Mouse (Mus musculus): ENCODE measurements at regions not wholly inside any gene's neighbourhood (a gene's known extent, or its start where the extent isn't known, plus 50 kb on each side); places are given as distances from the start of the nearest gene placed in this dataset.

DNA sequence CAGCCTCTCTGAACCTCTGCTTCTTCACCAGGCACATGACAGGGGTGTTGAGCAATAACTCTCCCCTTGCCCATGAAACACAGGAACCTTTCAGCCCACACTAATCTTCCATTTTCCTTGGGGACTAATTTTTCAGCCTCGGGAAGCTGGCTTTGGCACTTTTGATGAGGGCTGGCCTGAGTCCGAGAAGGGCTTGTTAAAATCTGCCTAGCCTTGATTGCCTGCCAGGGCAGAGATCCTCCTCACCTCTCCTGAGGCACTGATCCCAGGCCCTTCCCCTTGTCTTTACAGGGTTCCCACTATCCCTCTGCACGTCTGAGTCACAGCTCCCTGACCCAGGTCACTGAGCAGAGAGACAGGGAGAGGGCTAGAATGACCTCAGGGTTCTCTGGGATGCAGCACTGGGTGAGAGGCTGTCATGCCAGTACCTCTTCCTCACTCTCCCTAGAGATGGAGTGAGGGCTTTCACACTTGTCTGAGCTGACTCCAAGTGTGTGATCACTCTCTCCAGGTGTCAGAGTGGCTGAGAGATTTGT lies 90.7 kb upstream of the Lhx5 start:
- no peaks in the 10 kb centered on the region for H3K36me3 ChIP-seq (ENCODE audit: control insufficient read depth, insufficient read depth, low read length, poor library complexity, severe bottlenecking)

GRCm38 (mm10) chr5:120350461-120350860 lies 81.0 kb upstream of the Lhx5 start:
- no peaks in the 10 kb centered on the region for H3K36me3 ChIP-seq (ENCODE audit: control insufficient read depth, insufficient read depth, low read length, poor library complexity, severe bottlenecking)
- H3K27me3 ChIP-seq (ENCODE audit: control insufficient read depth, insufficient read depth, low read length, poor library complexity, severe bottlenecking): no peaks in the 10 kb centered on the region
- DNase-seq (ENCODE audit: low read depth, low spot score): no peak

More for the DNA sequence above, 90.7 kb upstream of the Lhx5 start:
- no peaks in the 10 kb centered on the region for H3K27me3 ChIP-seq (ENCODE audit: control insufficient read depth, insufficient read depth, low read length, poor library complexity, severe bottlenecking)
- DNase-seq (ENCODE audit: low read depth, low spot score): no peak

DNA sequence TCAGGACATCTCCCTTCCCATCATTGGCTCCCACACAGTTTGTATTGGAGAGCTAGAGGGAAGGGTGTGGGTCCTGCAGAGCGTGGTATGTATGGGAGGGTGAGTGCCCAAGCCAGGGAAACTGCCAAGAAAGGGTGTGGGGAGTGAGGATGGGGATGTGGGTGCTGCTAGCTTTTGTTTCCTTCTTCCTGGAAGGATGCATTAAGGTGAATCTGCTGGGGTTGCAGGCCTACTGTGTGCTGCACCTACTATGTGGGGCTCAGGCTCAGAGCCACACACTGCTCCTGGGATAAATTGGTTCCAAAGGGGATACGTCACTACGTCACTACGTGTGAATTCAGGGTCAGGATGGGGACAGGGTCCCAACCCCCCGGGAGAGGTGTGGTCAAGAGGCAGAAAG lies 79.7 kb upstream of the Lhx5 start:
- DNase-seq (ENCODE audit: low read depth, low spot score): no peak
- Histone ChIP-seq H3K36me3 (ENCODE audit: control insufficient read depth, insufficient read depth, low read length, poor library complexity, severe bottlenecking) (no peaks in the 10 kb centered on the region), H3K27me3 (ENCODE audit: control insufficient read depth, insufficient read depth, low read length, poor library complexity, severe bottlenecking) (no peaks in the 10 kb centered on the region)

DNA sequence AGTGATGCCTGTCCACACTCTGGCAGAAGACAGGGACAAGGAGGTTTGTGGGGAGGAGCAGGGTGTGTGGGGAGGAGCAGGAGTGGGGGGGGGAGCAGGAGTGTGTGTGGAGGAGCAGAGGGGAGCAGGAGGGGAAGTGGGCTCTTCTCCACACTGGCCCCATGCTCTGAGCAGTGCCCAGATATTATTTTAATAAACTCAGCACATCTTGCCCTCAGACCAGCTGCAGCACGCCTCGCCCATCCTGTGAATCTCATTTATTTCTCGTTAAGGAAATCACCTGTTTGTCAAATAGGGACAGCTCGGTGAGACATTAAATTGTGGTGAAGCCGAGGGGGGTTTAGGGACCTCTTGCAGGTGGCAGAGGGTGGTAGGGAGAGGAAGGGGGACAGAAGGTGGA lies 77.8 kb upstream of the Lhx5 start:
- Histone ChIP-seq H3K27me3 (ENCODE audit: control insufficient read depth, insufficient read depth, low read length, poor library complexity, severe bottlenecking) (no peaks in the 10 kb centered on the region), H3K36me3 (ENCODE audit: control insufficient read depth, insufficient read depth, low read length, poor library complexity, severe bottlenecking) (no peaks in the 10 kb centered on the region)
- no peak for DNase-seq (ENCODE audit: low read depth, low spot score)

DNA sequence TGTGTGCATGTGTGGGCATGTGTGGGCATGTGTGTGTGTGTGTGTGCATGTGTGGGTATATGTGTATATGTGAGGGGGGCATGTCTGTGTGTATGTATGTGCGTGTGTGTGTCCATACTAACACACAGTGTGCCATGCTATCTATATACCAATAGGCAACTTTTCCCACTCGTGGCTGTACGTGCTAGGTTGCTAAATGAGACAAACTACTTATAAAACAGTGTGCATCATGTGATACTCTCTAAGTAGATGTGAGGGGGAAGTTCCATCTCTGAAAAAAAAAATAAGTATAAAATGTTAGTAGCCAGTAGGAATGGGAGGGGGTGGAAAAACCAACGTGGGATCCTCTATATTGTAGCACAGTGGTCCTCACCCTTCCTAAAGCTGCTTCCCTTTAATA lies 74.5 kb upstream of the Lhx5 start:
- no peaks in the 10 kb centered on the region for H3K36me3 ChIP-seq (ENCODE audit: control insufficient read depth, insufficient read depth, low read length, poor library complexity, severe bottlenecking)
- DNase-seq (ENCODE audit: low read depth, low spot score): no peak
- H3K27me3 ChIP-seq (ENCODE audit: control insufficient read depth, insufficient read depth, low read length, poor library complexity, severe bottlenecking): no peaks in the 10 kb centered on the region

GRCm38 (mm10) chr5:120358084-120358690 lies 73.3 kb upstream of the Lhx5 start:
- Histone ChIP-seq H3K27me3 (ENCODE audit: control insufficient read depth, insufficient read depth, low read length, poor library complexity, severe bottlenecking) (no peaks in the 10 kb centered on the region), H3K36me3 (ENCODE audit: control insufficient read depth, insufficient read depth, low read length, poor library complexity, severe bottlenecking) (no peaks in the 10 kb centered on the region)
- DNase-seq (ENCODE audit: low read depth, low spot score): no peak

GRCm38 (mm10) chr5:120365950-120366467 lies 65.5 kb upstream of the Lhx5 start:
- H3K36me3 ChIP-seq (ENCODE audit: control insufficient read depth, insufficient read depth, low read length, poor library complexity, severe bottlenecking): no peaks in the 10 kb centered on the region
- DNase-seq (ENCODE audit: low read depth, low spot score): no peak
- no peaks in the 10 kb centered on the region for H3K27me3 ChIP-seq (ENCODE audit: control insufficient read depth, insufficient read depth, low read length, poor library complexity, severe bottlenecking)

GRCm38 (mm10) chr5:120368797-120369196 lies 62.7 kb upstream of the Lhx5 start:
- Histone ChIP-seq H3K36me3 (ENCODE audit: control insufficient read depth, insufficient read depth, low read length, poor library complexity, severe bottlenecking) (no peaks in the 10 kb centered on the region), H3K27me3 (ENCODE audit: control insufficient read depth, insufficient read depth, low read length, poor library complexity, severe bottlenecking) (no peaks in the 10 kb centered on the region)
- DNase-seq (ENCODE audit: low read depth, low spot score): no peak

DNA sequence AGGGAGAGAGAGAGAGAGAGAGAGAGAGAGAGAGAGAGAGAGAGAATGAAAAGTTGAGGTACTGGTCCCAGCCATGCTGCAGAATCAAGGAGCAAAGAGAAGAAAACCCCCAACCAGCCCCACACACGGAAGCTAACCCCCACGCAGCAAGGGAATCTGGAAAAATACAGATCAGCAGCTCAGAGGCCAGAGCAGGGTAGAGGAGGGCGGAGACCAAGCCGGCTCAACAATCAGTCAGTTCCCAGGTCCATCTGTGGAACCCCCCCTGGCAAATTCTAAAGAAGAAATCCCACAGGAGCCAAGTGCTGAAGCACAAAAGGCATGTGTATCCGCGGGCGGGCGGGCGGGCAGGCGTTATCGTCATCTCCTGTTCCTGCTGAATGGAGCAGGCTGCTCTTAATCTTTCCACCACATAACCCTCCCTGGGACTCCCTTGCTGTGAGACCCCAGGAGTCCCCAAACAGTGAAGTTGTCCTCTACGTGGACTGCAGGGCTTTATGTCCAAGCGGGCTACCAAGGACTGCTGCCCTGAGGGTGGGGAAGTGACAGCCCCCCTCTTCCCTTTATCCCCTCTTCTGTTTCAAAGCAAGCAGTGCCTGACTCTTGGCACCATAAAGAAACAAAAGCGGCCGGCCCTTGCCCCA lies 60.2 kb upstream of the Lhx5 start:
- H3K27me3 ChIP-seq (ENCODE audit: control insufficient read depth, insufficient read depth, low read length, poor library complexity, severe bottlenecking): no peaks in the 10 kb centered on the region
- no peak for DNase-seq (ENCODE audit: low read depth, low spot score)
- no peaks in the 10 kb centered on the region for H3K36me3 ChIP-seq (ENCODE audit: control insufficient read depth, insufficient read depth, low read length, poor library complexity, severe bottlenecking)

GRCm38 (mm10) chr5:120373426-120373825 lies 58.1 kb upstream of the Lhx5 start:
- no peak for DNase-seq (ENCODE audit: low read depth, low spot score)
- Histone ChIP-seq H3K27me3 (ENCODE audit: control insufficient read depth, insufficient read depth, low read length, poor library complexity, severe bottlenecking) (no peaks in the 10 kb centered on the region), H3K36me3 (ENCODE audit: control insufficient read depth, insufficient read depth, low read length, poor library complexity, severe bottlenecking) (no peaks in the 10 kb centered on the region)

Data from splenic B cell, adult 2 months (primary cell).